Mouse (Mus musculus): ENCODE results near the gene Catsperg1. TPM values are rescaled to one million over a fixed set of nuclear protein-coding genes. Genes with fewer than 3 reads are reported as not detected.

The Catsperg1 gene
- total and polyA plus RNA-seq, 2 experiments from 2014 or later, result 0.14 to 1.2 TPM

DNA sequence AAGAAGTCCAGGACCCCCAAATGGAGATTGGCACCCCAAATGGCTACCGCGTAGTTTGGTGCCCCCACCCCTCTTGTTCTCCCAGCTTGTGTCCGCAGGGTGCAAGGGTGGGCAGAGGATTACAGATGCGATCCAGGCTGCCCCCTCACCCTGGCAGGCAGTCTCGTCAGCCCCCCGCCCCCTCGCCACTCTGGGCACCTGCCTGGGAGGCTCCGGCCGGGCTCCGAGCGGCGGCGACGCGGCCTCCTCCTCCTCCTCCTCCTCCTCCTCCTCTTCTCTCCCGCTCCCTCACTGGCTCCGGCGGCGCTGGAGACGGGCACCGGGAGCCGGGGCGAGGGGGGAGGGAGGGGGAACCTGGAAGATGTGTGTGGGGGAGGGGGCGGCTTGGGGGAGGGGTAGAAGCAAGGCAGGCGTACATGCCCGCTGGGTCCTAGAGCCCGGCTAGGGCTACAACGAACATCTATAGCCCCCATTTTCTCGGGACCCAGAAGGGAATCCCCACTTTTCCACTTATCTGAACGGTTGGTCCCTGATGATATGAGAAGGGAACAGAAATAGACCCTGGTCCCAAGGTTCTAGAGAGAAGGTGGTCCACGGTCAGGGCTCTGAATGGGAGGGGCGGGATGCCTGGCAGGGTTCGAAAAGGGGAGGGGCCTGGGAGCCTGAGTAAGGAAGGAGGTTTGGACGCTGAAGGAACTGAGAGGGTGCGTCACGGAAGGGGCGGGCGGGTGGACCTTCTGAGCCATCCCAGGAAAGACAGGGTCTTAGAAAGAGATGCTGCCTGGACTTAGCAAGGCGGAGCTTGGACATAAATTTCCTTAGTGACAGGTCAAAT, 44.4 kb downstream of the Catsperg1 start:
- Histone ChIP-seq H3K4me2 (ENCODE audit: low read depth, low read length) (peak overlapping the region; percentile 66), H3K27me3 (ENCODE audit: control insufficient read depth, insufficient read depth, low read length) (peaks cover 50% of the 10 kb centered on the region), H3K27ac (ENCODE audit: low read depth) (peak overlapping the region; percentile 46), H3K36me3 (replicated peaks; ENCODE audit: control insufficient read depth, insufficient read depth, low read length) (peaks cover 13% of the 10 kb centered on the region), H3K9me3 (replicated peaks; ENCODE audit: control insufficient read depth, low read length) (no peaks in the 10 kb centered on the region), H3K9ac (replicated peaks; ENCODE audit: low read depth, low read length) (peak overlapping the region; percentile 24), H3K4me1 (ENCODE audit: control insufficient read depth, insufficient read depth) (peaks cover 16% of the 10 kb centered on the region), H3K4me3 (ENCODE audit: low read depth, low read length) (peak overlapping the region; percentile 59)
- no peak for TF ChIP-seq EP300 (IDR thresholded peaks at IDR 0.05; ENCODE audit: low read depth)
- TF ChIP-seq CTCF (IDR thresholded peaks at IDR 0.05; ENCODE audit: low read depth), result no peak
- ATAC-seq (ENCODE audit: insufficient read depth, low read depth) (peak; percentile 76), DNase-seq (ENCODE audit: low spot score) (peak; percentile 75)
- under 1% methylated on average over 38 of the region's 39 CpGs for WGBS

DNA sequence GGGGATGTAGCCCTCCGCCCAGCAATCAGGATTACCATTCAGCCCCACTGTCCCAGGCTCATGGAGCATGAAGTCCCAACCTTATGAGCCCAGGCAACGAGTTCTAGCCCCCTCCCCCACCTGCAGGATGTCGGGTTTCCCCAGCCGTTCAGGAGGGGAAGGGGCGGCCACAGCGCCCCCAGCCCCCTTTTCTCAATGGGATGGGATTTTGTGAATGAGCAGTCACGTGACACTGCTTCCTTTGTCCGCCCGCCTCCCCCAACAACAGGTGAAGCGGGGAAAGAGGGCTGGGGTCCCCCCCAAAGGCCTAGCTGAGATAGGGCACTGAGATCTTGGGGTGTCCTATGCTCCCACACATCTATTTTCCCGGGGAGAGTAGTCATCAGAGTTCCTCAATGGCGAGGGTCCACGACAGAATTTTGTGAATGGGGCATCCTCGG, 45.0 kb downstream of the Catsperg1 start:
- DNase-seq (ENCODE audit: low spot score) (no peak), ATAC-seq (ENCODE audit: insufficient read depth, low read depth) (no peak)
- Histone ChIP-seq H3K4me2 (ENCODE audit: low read depth, low read length) (peak overlapping the region; percentile 66), H3K27me3 (ENCODE audit: control insufficient read depth, insufficient read depth, low read length) (peaks cover 50% of the 10 kb centered on the region), H3K27ac (ENCODE audit: low read depth) (no peak overlapping the region), H3K4me1 (ENCODE audit: control insufficient read depth, insufficient read depth) (peaks cover 16% of the 10 kb centered on the region), H3K9ac (replicated peaks; ENCODE audit: low read depth, low read length) (no peak overlapping the region), H3K36me3 (replicated peaks; ENCODE audit: control insufficient read depth, insufficient read depth, low read length) (peaks cover 6% of the 10 kb centered on the region), H3K9me3 (replicated peaks; ENCODE audit: control insufficient read depth, low read length) (no peaks in the 10 kb centered on the region), H3K4me3 (ENCODE audit: low read depth, low read length) (peak overlapping the region; percentile 59)
- under 1% methylated on average over 13 of the region's 14 CpGs for WGBS
- TF ChIP-seq EP300 (IDR thresholded peaks at IDR 0.05; ENCODE audit: low read depth) (no peak), CTCF (IDR thresholded peaks at IDR 0.05; ENCODE audit: low read depth) (no peak)

DNA sequence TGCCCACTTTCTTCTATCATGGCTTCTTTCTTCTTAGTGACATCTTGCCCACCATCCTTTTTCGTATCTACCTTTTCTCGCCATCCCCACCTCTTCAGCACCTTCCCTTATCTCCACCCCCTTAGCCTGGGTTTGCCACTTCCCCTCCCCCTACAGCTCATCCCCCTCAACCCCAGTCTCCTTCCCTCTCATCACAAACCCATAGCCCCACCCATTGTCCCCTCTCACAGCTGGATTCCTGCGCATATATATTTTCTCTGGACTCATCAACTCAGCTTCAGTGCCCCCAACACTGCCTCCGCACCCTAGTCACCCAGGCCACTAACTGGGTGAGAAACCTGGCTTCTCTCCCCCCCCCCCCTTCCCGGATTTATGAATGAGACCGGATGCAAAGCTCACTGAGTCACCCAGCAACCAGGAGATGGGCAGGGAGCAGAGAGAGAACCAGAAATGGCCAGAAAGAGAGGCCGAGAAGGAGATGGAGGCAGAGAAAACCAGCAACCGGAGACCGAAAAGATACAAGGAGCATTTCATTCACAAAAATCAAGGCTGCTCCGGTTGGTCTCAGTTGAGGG, 45.6 kb downstream of the Catsperg1 start:
- no peaks in the 10 kb centered on the region for H3K9me3 ChIP-seq (replicated peaks; ENCODE audit: control insufficient read depth, low read length)
- peaks cover 45% of the 10 kb centered on the region for H3K27me3 ChIP-seq (ENCODE audit: control insufficient read depth, insufficient read depth, low read length)

DNA sequence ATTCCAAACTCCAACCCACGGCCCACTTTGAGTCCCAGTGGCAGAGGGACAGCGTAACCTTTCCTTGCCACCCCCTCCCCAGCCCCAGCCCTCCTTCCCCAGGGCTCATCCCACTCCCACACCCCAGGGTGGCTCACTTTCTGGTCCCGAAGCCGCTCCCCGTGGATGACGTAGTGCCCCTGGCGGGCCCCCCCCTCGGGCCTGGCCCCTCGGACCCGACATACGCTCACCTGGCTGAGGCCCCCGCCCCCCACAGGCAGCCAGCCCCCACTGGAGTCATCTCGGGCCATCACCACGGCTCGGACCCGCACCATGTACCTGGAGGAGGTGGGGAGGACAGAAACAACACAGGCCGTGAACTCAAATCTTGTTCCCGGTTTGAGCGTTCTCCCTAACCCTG, 46.2 kb downstream of the Catsperg1 start:
- no peak overlapping the region for H3K27ac ChIP-seq (ENCODE audit: low read depth)
- peaks cover 16% of the 10 kb centered on the region for H3K4me1 ChIP-seq (ENCODE audit: control insufficient read depth, insufficient read depth)
- no peak for DNase-seq (ENCODE audit: low spot score)
- no peak for ATAC-seq (ENCODE audit: insufficient read depth, low read depth)
- WGBS, result 19% methylated on average over 19 of the region's 19 CpGs
- no peak overlapping the region for H3K9ac ChIP-seq (replicated peaks; ENCODE audit: low read depth, low read length)
- H3K4me2 ChIP-seq (ENCODE audit: low read depth, low read length), result no peak overlapping the region
- H3K4me3 ChIP-seq (ENCODE audit: low read depth, low read length), result no peak overlapping the region
- no peak for TF ChIP-seq CTCF (IDR thresholded peaks at IDR 0.05; ENCODE audit: low read depth)
- TF ChIP-seq EP300 (IDR thresholded peaks at IDR 0.05; ENCODE audit: low read depth), result no peak
- H3K36me3 ChIP-seq (replicated peaks; ENCODE audit: control insufficient read depth, insufficient read depth, low read length), result no peaks in the 10 kb centered on the region
- peaks cover 40% of the 10 kb centered on the region for H3K27me3 ChIP-seq (ENCODE audit: control insufficient read depth, insufficient read depth, low read length)
- no peaks in the 10 kb centered on the region for H3K9me3 ChIP-seq (replicated peaks; ENCODE audit: control insufficient read depth, low read length)

More for the DNA sequence above, 45.6 kb downstream of the Catsperg1 start:
- no peak for ATAC-seq (ENCODE audit: insufficient read depth, low read depth)
- WGBS, result 10% methylated on average over 10 of the region's 10 CpGs
- H3K4me3 ChIP-seq (ENCODE audit: low read depth, low read length), result peak overlapping the region; percentile 59
- H3K4me2 ChIP-seq (ENCODE audit: low read depth, low read length), result peak overlapping the region; percentile 66
- no peak overlapping the region for H3K27ac ChIP-seq (ENCODE audit: low read depth)
- 0 out of 2 replicates have a peak, but pooled peaks cover under 1% of the 10 kb centered on the region for H3K36me3 ChIP-seq (replicated peaks; ENCODE audit: control insufficient read depth, insufficient read depth, low read length)
- peaks cover 16% of the 10 kb centered on the region for H3K4me1 ChIP-seq (ENCODE audit: control insufficient read depth, insufficient read depth)
- TF ChIP-seq EP300 (IDR thresholded peaks at IDR 0.05; ENCODE audit: low read depth) (no peak), CTCF (IDR thresholded peaks at IDR 0.05; ENCODE audit: low read depth) (no peak)
- DNase-seq (ENCODE audit: low spot score), result no peak
- H3K9ac ChIP-seq (replicated peaks; ENCODE audit: low read depth, low read length), result no peak overlapping the region

DNA sequence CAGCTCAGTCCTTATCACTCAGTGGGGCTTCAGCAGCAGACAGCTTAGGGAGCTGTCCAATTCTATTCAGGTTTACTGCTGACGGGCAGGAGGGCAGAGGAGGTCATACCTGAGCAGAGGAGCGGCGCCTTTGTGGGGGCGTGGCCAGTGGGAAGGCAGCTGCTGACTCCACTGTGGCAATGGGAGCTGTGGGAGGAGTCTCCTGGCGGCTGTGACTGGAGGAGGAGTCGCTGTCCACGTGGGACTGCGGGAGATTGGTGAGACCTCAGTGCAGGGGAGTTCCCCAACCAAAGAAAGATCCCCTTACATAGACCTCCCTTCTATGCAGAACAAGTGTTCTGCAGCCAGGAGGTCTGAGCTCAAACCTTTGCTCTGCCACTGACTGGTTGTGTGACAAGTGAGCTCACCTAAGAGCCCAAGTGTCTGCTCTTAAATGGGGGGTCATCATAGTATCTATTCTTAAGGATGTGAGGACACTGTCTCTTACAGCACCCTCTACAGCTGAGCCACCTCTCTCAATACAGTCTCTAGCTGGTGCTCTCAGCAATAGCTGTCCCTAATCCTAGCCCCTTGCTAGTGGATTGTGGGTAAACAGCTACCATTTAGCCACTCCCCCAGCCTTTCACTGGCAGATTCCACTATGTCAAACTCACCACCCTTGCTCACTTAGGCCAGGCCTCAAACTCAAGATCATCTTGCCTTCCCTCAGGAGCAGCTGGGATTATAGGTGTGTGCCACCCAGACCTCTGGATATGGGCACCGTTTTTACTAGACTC, 50.9 kb downstream of the Catsperg1 start:
- ATAC-seq (ENCODE audit: insufficient read depth, low read depth) (peak; percentile 58; the same call in 1 of the 2 replicates), DNase-seq (ENCODE audit: low spot score) (no peak)
- Histone ChIP-seq H3K4me1 (ENCODE audit: control insufficient read depth, insufficient read depth) (no peaks in the 10 kb centered on the region; the same call in 1 of the 2 replicates), H3K4me3 (ENCODE audit: low read depth, low read length) (no peak overlapping the region), H3K4me2 (ENCODE audit: low read depth, low read length) (no peak overlapping the region), H3K27me3 (ENCODE audit: control insufficient read depth, insufficient read depth, low read length) (peaks cover 23% of the 10 kb centered on the region), H3K36me3 (replicated peaks; ENCODE audit: control insufficient read depth, insufficient read depth, low read length) (no peaks in the 10 kb centered on the region; the same call in 1 of the 2 replicates), H3K9me3 (replicated peaks; ENCODE audit: control insufficient read depth, low read length) (no peaks in the 10 kb centered on the region), H3K9ac (replicated peaks; ENCODE audit: low read depth, low read length) (no peak overlapping the region), H3K27ac (ENCODE audit: low read depth) (no peak overlapping the region)
- WGBS, result 17% methylated on average over 9 of the region's 9 CpGs
- TF ChIP-seq EP300 (IDR thresholded peaks at IDR 0.05; ENCODE audit: low read depth) (no peak), CTCF (IDR thresholded peaks at IDR 0.05; ENCODE audit: low read depth) (no peak)

Data from heart, postnatal 0 days (tissue).